Mouse (Mus musculus): ENCODE measurements at regions not wholly inside any gene's neighbourhood (a gene's known extent, or its start where the extent isn't known, plus 50 kb on each side); places are given as distances from the start of the nearest gene placed in this dataset.

DNA sequence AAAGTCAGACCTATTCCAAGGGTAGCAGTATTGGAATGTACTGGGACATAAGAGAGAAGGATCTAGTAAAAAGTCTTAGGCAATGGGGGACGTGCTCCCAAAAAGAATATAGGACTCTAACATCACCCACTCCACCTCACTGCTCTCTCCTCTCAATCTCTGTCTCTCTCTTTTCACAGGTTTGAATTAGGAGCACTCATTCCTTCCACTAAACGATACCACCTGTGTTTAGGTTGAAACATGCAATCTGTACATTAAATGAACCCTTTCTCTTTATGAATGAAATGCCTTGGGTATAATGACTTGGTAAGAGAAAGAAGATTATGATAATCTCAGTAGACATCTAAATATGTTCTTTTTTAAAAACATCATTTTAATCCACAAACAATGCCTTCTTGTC is 129.4 kb downstream of the Zpld1 start:
- Histone ChIP-seq H3K4me3 (ENCODE audit: low read depth, low read length) (no peak overlapping the region), H3K4me1 (ENCODE audit: control insufficient read depth, insufficient read depth, low read length) (no peaks in the 10 kb centered on the region), H3K27ac (ENCODE audit: low read depth, low read length) (no peak overlapping the region), H3K4me2 (ENCODE audit: low read depth) (no peak overlapping the region), H3K27me3 (ENCODE audit: control insufficient read depth, insufficient read depth, low read length) (no peaks in the 10 kb centered on the region), H3K9me3 (ENCODE audit: control insufficient read depth, low read length) (no peaks in the 10 kb centered on the region), H3K9ac (ENCODE audit: low read length) (no peak overlapping the region), H3K36me3 (ENCODE audit: control insufficient read depth, insufficient read depth, low read length) (no peaks in the 10 kb centered on the region)
- DNase-seq (ENCODE audit: low spot score) (no peak), ATAC-seq (ENCODE audit: insufficient read depth, low FRiP score, low TSS enrichment) (no peak)
- WGBS: 80% methylated on average over 2 of the region's 2 CpGs

DNA sequence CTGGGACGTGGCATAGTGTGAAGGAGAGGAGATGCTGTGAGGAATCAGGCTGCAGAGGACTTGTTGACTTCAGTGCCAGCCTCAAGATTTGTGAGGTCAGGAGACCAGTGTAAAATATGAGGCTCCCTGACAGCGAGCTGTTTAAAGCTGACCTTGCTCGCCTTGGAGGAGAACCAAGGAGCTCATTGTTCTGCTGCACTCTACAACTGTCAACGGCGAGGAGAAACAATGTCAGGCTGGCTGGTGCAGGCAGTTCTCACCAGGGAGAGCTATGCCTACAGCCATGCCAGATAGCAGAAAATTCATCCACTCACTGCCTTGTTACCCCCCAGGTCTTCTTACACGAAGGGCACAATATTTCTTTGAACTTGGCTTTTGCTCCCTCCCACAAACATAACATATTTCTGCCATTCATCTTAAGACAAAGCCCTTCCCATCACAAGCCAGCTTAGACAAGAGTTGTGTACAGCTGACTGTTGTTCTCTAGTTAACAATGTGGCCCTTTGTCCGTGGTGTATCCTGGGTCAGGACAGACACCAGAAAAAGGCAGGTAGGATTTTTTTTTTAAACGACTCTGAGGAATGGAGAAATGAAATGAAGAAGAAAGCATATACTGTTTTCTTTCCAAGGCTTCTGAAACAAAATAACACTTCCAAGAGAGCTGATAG is 131.5 kb downstream of the Zpld1 start:
- Histone ChIP-seq H3K4me2 (ENCODE audit: low read depth) (no peak overlapping the region), H3K36me3 (ENCODE audit: control insufficient read depth, insufficient read depth, low read length) (no peaks in the 10 kb centered on the region), H3K27me3 (ENCODE audit: control insufficient read depth, insufficient read depth, low read length) (no peaks in the 10 kb centered on the region), H3K9me3 (ENCODE audit: control insufficient read depth, low read length) (no peaks in the 10 kb centered on the region), H3K4me3 (ENCODE audit: low read depth, low read length) (no peak overlapping the region), H3K27ac (ENCODE audit: low read depth, low read length) (no peak overlapping the region), H3K9ac (ENCODE audit: low read length) (no peak overlapping the region), H3K4me1 (ENCODE audit: control insufficient read depth, insufficient read depth, low read length) (no peaks in the 10 kb centered on the region)
- peak; percentile 73 for ATAC-seq (ENCODE audit: insufficient read depth, low FRiP score, low TSS enrichment)
- peak; percentile 36 for DNase-seq (ENCODE audit: low spot score)
- WGBS: 27% methylated on average over 8 of the region's 8 CpGs

DNA sequence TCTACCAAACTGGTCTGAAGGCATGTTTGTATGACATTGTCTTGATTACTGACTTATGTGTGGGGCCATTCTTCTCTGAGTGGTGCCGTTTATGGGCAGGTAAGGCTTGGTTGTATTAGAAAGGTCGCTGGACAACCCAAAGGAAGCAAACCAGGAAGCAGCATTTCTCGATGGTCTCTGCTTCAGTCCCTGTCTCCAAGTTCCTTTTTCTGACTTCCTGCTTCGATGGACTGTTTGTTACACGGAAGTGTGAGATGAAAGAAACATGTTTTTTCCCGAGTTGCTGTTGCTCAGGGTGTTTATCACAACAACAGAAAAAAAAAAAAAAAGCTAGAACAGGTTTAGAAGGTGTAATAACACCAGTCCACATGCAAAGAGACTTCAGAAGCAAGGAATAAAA is 134.9 kb downstream of the Zpld1 start:
- no peaks in the 10 kb centered on the region for H3K9me3 ChIP-seq (ENCODE audit: control insufficient read depth, low read length)
- H3K27me3 ChIP-seq (ENCODE audit: control insufficient read depth, insufficient read depth, low read length): no peaks in the 10 kb centered on the region

DNA sequence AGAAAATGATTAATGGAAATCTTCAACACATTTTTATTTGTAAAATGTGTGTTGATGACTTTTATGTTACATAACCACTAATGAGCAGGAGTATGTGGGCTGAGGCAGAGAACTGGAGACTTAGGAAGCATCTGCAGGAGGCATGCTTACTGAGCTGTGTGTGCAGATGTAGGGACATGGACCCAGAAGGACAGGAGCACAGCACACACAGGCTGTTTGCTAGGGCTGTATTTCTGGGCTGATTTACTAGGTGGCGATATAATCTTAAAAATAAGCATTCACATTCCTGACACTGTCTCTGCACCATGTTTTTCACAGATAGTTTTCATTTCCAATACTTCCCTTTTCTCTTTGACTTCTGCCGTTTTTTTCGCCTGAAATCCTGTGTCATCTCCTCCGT is 146.1 kb downstream of the Zpld1 start:
- Histone ChIP-seq H3K4me1 (ENCODE audit: control insufficient read depth, insufficient read depth, low read length) (no peaks in the 10 kb centered on the region), H3K4me2 (ENCODE audit: low read depth) (no peak overlapping the region), H3K9ac (ENCODE audit: low read length) (no peak overlapping the region), H3K36me3 (ENCODE audit: control insufficient read depth, insufficient read depth, low read length) (no peaks in the 10 kb centered on the region), H3K27ac (ENCODE audit: low read depth, low read length) (no peak overlapping the region), H3K4me3 (ENCODE audit: low read depth, low read length) (no peak overlapping the region), H3K9me3 (ENCODE audit: control insufficient read depth, low read length) (no peaks in the 10 kb centered on the region), H3K27me3 (ENCODE audit: control insufficient read depth, insufficient read depth, low read length) (no peaks in the 10 kb centered on the region)
- WGBS: 61% methylated on average over 4 of the region's 4 CpGs
- DNase-seq (ENCODE audit: low spot score) (no peak), ATAC-seq (ENCODE audit: insufficient read depth, low FRiP score, low TSS enrichment) (no peak)

More for the DNA sequence above, 134.9 kb downstream of the Zpld1 start:
- no peak overlapping the region for H3K4me2 ChIP-seq (ENCODE audit: low read depth)
- no peak for DNase-seq (ENCODE audit: low spot score)
- no peak overlapping the region for H3K9ac ChIP-seq (ENCODE audit: low read length)
- no peak overlapping the region for H3K4me3 ChIP-seq (ENCODE audit: low read depth, low read length)
- no peaks in the 10 kb centered on the region for H3K4me1 ChIP-seq (ENCODE audit: control insufficient read depth, insufficient read depth, low read length)
- 83% methylated on average over 6 of the region's 6 CpGs for WGBS
- H3K27ac ChIP-seq (ENCODE audit: low read depth, low read length): no peak overlapping the region
- ATAC-seq (ENCODE audit: insufficient read depth, low FRiP score, low TSS enrichment): no peak
- H3K36me3 ChIP-seq (ENCODE audit: control insufficient read depth, insufficient read depth, low read length): no peaks in the 10 kb centered on the region

DNA sequence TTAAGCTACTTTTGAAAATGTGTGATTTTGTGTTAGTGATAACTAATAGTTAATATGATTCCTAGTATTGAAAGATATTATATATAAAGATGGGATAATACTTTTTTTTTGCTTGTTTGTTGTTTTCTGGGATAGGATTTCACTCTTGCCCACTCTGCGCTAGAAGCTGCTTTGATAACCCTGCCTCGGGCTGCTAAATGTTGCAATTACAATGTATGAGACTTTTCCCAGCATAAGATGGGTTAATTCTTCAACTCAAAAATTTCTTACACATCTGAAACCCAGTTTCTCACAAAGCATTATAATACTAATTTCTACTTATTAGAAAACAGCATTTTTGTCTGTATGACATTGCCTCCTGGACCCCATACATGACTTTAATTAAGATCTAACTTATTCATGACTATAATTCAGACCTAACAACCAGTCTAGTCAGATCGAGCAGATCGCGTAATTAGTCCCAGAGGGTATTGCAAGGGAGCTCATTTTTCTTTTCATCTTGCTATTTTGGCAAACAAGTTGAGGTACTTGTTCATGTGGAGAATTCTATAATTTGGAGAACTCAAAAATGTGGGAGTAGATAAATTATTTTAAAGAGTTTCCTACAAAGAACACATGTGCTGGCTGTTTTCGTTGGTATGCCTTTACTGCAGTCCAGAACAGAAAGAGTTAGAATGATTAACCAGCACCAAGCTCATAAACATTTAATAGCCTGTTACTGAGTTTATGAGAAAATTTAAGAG is 155.2 kb downstream of the Zpld1 start:
- no peak overlapping the region for H3K4me2 ChIP-seq (ENCODE audit: low read depth)
- ATAC-seq (ENCODE audit: insufficient read depth, low FRiP score, low TSS enrichment): no peak
- no peak overlapping the region for H3K9ac ChIP-seq (ENCODE audit: low read length)
- H3K36me3 ChIP-seq (ENCODE audit: control insufficient read depth, insufficient read depth, low read length): no peaks in the 10 kb centered on the region
- no peak for DNase-seq (ENCODE audit: low spot score)
- H3K4me1 ChIP-seq (ENCODE audit: control insufficient read depth, insufficient read depth, low read length): no peaks in the 10 kb centered on the region
- H3K9me3 ChIP-seq (ENCODE audit: control insufficient read depth, low read length): no peaks in the 10 kb centered on the region
- H3K27ac ChIP-seq (ENCODE audit: low read depth, low read length): no peak overlapping the region
- WGBS: 80% methylated on average over 6 of the region's 6 CpGs
- no peaks in the 10 kb centered on the region for H3K27me3 ChIP-seq (ENCODE audit: control insufficient read depth, insufficient read depth, low read length)
- H3K4me3 ChIP-seq (ENCODE audit: low read depth, low read length): no peak overlapping the region

DNA sequence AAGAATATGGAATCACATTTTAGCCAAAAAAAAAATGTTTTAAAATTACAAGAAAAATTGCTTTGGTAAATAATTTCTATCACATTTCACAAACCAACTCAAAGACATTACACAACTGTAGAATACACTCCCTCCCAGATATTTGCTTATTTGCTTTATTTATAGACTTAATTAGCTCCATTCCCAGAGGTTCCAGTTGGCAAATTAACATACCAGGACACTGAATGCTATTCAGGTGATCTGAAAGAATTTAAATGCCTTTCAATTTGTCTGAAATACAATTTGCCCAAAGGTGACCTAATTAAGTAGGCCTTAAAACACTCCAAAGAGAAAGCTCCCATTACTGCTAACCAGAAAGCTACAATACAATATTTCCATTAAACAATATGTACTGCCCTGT is 162.8 kb downstream of the Zpld1 start:
- DNase-seq (ENCODE audit: low spot score) (no peak), ATAC-seq (ENCODE audit: insufficient read depth, low FRiP score, low TSS enrichment) (no peak)

DNA sequence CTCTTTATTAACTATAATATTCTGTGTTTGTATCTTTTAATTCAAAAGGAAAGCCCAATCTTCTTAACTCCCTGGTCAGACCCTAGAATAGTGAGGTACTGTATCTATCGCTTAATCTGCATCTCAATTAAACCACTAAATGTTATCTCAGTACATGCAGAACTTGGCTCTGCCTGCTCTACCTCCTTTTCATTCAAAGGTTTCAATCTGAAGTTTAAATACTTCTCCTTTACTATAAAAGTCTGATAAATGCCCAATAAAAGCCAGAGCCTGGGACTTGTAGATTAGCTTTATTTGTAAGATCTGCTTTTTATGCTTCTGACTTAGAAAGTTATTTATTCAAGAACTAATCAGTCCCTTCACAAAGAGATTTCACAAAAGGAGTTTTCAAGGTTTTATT is 200.1 kb downstream of the Zpld1 start:
- no peak for DNase-seq (ENCODE audit: low spot score)

More for the DNA sequence above, 162.8 kb downstream of the Zpld1 start:
- Histone ChIP-seq H3K9me3 (ENCODE audit: control insufficient read depth, low read length) (no peaks in the 10 kb centered on the region), H3K4me2 (ENCODE audit: low read depth) (no peak overlapping the region), H3K4me3 (ENCODE audit: low read depth, low read length) (no peak overlapping the region), H3K27me3 (ENCODE audit: control insufficient read depth, insufficient read depth, low read length) (no peaks in the 10 kb centered on the region), H3K9ac (ENCODE audit: low read length) (no peak overlapping the region), H3K27ac (ENCODE audit: low read depth, low read length) (no peak overlapping the region), H3K4me1 (ENCODE audit: control insufficient read depth, insufficient read depth, low read length) (no peaks in the 10 kb centered on the region), H3K36me3 (ENCODE audit: control insufficient read depth, insufficient read depth, low read length) (no peaks in the 10 kb centered on the region)

DNA sequence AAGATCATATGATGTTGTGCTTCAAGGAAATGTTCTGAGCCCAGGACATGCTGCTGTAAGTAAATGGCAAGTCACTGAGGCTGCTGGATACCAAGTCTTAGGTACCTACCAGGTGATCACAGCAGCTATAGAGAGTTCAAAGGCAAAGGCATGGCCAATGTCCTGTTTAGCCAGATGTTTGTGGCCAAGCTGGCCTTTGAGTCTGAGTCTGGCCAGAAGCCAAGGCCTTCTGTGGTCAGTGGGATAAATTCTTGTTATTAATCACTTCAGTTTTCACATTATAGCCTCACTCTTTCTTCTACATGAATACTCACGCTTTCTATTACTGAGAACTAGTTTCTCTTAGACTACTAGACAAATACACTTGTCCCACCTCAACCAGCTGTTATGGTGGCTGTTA is 210.3 kb downstream of the Zpld1 start:
- ATAC-seq (ENCODE audit: insufficient read depth, low FRiP score, low TSS enrichment): no peak
- Histone ChIP-seq H3K36me3 (ENCODE audit: control insufficient read depth, insufficient read depth, low read length) (no peaks in the 10 kb centered on the region), H3K4me1 (ENCODE audit: control insufficient read depth, insufficient read depth, low read length) (no peaks in the 10 kb centered on the region), H3K9ac (ENCODE audit: low read length) (no peak overlapping the region), H3K27me3 (ENCODE audit: control insufficient read depth, insufficient read depth, low read length) (no peaks in the 10 kb centered on the region), H3K4me3 (ENCODE audit: low read depth, low read length) (no peak overlapping the region), H3K27ac (ENCODE audit: low read depth, low read length) (no peak overlapping the region), H3K4me2 (ENCODE audit: low read depth) (no peak overlapping the region), H3K9me3 (ENCODE audit: control insufficient read depth, low read length) (no peaks in the 10 kb centered on the region)
- DNase-seq (ENCODE audit: low spot score): no peak
- 88% methylated on average over 1 of the region's 1 CpGs for WGBS

More for the DNA sequence above, 200.1 kb downstream of the Zpld1 start:
- ATAC-seq (ENCODE audit: insufficient read depth, low FRiP score, low TSS enrichment): no peak
- Histone ChIP-seq H3K9ac (ENCODE audit: low read length) (no peak overlapping the region), H3K36me3 (ENCODE audit: control insufficient read depth, insufficient read depth, low read length) (no peaks in the 10 kb centered on the region), H3K4me2 (ENCODE audit: low read depth) (no peak overlapping the region), H3K9me3 (ENCODE audit: control insufficient read depth, low read length) (no peaks in the 10 kb centered on the region), H3K4me1 (ENCODE audit: control insufficient read depth, insufficient read depth, low read length) (no peaks in the 10 kb centered on the region), H3K4me3 (ENCODE audit: low read depth, low read length) (no peak overlapping the region), H3K27me3 (ENCODE audit: control insufficient read depth, insufficient read depth, low read length) (no peaks in the 10 kb centered on the region), H3K27ac (ENCODE audit: low read depth, low read length) (no peak overlapping the region)
- WGBS: 84% methylated on average over 1 of the region's 1 CpGs

DNA sequence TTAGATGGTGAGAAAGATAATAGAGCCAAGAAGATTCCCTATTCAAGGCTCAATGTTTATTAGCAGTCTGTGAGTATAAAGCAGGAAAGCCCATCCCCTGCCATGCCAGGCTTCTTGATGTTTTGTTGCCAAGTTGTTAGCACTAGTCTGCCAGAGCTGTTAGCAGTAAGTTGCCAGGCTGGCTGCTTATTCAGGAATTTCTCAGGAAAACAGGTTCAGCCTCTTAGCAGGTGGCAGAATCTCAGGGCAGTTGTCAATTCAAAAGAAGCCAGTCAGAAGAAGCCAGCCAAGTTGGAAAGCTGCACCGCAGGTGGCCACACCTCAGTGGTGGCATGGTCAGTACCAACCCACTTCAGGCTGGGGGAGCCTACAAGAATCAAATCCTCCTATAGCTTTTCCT is 221.6 kb downstream of the Zpld1 start:
- no peak for DNase-seq (ENCODE audit: low spot score)
- Histone ChIP-seq H3K27me3 (ENCODE audit: control insufficient read depth, insufficient read depth, low read length) (no peaks in the 10 kb centered on the region), H3K27ac (ENCODE audit: low read depth, low read length) (no peak overlapping the region), H3K4me2 (ENCODE audit: low read depth) (no peak overlapping the region), H3K4me3 (ENCODE audit: low read depth, low read length) (no peak overlapping the region), H3K36me3 (ENCODE audit: control insufficient read depth, insufficient read depth, low read length) (no peaks in the 10 kb centered on the region), H3K9ac (ENCODE audit: low read length) (no peak overlapping the region), H3K4me1 (ENCODE audit: control insufficient read depth, insufficient read depth, low read length) (no peaks in the 10 kb centered on the region), H3K9me3 (ENCODE audit: control insufficient read depth, low read length) (no peaks in the 10 kb centered on the region)
- ATAC-seq (ENCODE audit: insufficient read depth, low FRiP score, low TSS enrichment): no peak
- 58% methylated on average over 1 of the region's 1 CpGs for WGBS
